Mouse (Mus musculus) ES-E14 (cell line): ENCODE measurements around the gene Stx16. TPM values are rescaled to one million over a fixed set of nuclear protein-coding genes. Genes with fewer than 3 reads are reported as not detected.

Source experiments
- DNase-seq: peaks from one replicate; pipeline ENCODE4 v3.0.0-alpha.2; 2013; ENCODE audit warnings: low read depth, low spot score
- H3K27ac ChIP-seq: 2 replicates; pipeline ENCODE4 v1.5.1; 2012; ENCODE audit warnings: low read depth, mild to moderate bottlenecking, low read length, moderate library complexity, mixed read lengths; ENCODE audit not compliant: poor library complexity, insufficient read depth, severe bottlenecking
- H3K36me3 ChIP-seq: 2 replicates; pipeline ENCODE4 v1.6.1; 2012; ENCODE audit warnings: mild to moderate bottlenecking, low read length, moderate library complexity, mixed read lengths; ENCODE audit not compliant: control insufficient read depth, poor library complexity, insufficient read depth, severe bottlenecking
- H3K4me1 ChIP-seq, 2 experiments: fragments of 150-350 bp in 1 of 2; sonication (generic) in 1 of 2; 2 replicates each; pipeline ENCODE4 v1.6.1; 2012; ENCODE audit warnings: low read length in 2 of 2, mild to moderate bottlenecking in 1 of 2, mixed read lengths in 1 of 2; ENCODE audit not compliant: control insufficient read depth in 2 of 2, insufficient read depth in 2 of 2, poor library complexity in 1 of 2
- H3K4me3 ChIP-seq, 2 experiments: fragments of 150-350 bp in 1 of 2; sonication (generic) in 1 of 2; 2 replicates each; pipeline ENCODE4 v1.5.1; 2012; ENCODE audit warnings: low read length in 2 of 2, low read depth in 1 of 2, mild to moderate bottlenecking in 1 of 2, mixed read lengths in 1 of 2; ENCODE audit not compliant: insufficient read depth in 1 of 2, poor library complexity in 1 of 2, severe bottlenecking in 1 of 2
- H3K9ac ChIP-seq: 2 replicates; pipeline ENCODE4 v1.6.1; 2012; ENCODE audit warnings: low read depth, mild to moderate bottlenecking, low read length, mixed read lengths; ENCODE audit not compliant: poor library complexity, insufficient read depth, severe bottlenecking
- H3K9me3 ChIP-seq: fragments of 150-350 bp; sonication (generic); 2 replicates; pipeline ENCODE4 v1.6.1; 2012; ENCODE audit warnings: low read depth, mild to moderate bottlenecking, low read length; ENCODE audit not compliant: control insufficient read depth, insufficient read depth
- CHD2 ChIP-seq: IDR thresholded peaks from 2 replicates; pipeline ENCODE4 v1.6.1; 2014; ENCODE audit warnings: mild to moderate bottlenecking, low read depth, low read length, inconsistent platforms
- HCFC1 ChIP-seq: IDR thresholded peaks from 2 replicates; pipeline ENCODE4 v1.6.1; 2012; ENCODE audit warnings: low read length, inconsistent platforms, borderline replicate concordance; ENCODE audit not compliant: insufficient read depth
- MAFK ChIP-seq: IDR thresholded peaks from 2 replicates; pipeline ENCODE4 v1.6.1; 2014; ENCODE audit warnings: mild to moderate bottlenecking, low read depth, low read length, inconsistent platforms; ENCODE audit not compliant: insufficient read depth
- ZC3H11A ChIP-seq: IDR thresholded peaks from 2 replicates; pipeline ENCODE4 v1.6.1; 2012; ENCODE audit warnings: low read depth, mild to moderate bottlenecking, inconsistent platforms, low read length, borderline replicate concordance
- ZNF384 ChIP-seq: IDR thresholded peaks from 2 replicates; pipeline ENCODE4 v1.6.1; 2012; ENCODE audit warnings: low read depth, low read length, inconsistent platforms
- in situ Hi-C, 2 experiments: fragments of 600-800 bp; cut with MboI; formaldehyde crosslinking; loops; one replicate each; pipeline ENCODE4 v1.15.1; 2025; ENCODE audit warnings: low sequenced_read_pairs in 2 of 2, inconsistent platforms in 1 of 2; ENCODE audit not compliant: unreplicated experiment in 2 of 2
- total RNA-seq: library from RNA; depleted of rRNA; stranded (reverse); fragments of 300-350 nt; gene quantifications from 2 replicates; pipeline ENCODE4 v1.2.3, GENCODE M21; 2012

The Stx16 gene
- total RNA-seq, 1 experiment = 31.4 TPM

DNA sequence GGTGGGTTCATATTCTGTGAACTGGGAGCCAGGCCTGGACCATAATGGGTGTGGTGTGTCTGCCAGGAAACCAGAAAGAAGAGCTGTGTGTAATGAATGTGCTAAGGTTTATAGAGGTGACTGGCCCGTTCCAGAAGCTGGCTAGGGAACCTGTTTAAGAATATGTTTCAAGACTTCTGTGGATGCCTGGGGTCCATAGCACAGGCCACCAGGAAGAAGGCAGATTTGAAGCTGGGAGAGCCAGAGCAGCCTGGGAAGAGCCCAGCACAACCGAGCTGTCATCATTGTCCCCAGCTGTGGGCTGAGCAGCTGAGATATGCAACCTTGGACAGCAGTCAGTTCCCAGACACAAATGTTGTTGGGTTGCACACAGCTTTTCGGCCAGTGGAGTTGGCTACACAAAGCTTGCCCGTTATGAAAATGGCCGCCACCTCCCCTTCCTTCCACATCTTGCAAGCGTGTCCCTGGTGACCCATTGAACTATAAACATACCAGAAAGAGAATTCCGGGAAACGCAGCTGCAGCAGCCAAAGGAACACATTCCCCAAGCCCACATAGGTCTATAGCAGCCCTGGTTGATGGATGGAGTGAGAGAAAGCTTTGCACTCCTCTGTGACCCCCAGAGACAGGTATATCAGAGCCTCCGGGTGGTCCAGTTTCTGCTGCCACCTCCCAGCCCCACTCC is 12.4 kb upstream of the Stx16 start:
- Histone ChIP-seq H3K9ac (no peak overlapping the region), H3K4me3 (no peak overlapping the region), H3K27ac (no peak overlapping the region), H3K36me3 (no peaks in the 10 kb centered on the region), H3K4me1 (no peaks in the 10 kb centered on the region; a peak in 1 of 4 replicates), H3K9me3 (no peaks in the 10 kb centered on the region)
- in situ Hi-C loops = no loop called here
- TF ChIP-seq HCFC1 (no peak), ZC3H11A (no peak), MAFK (no peak), ZNF384 (no peak), CHD2 (no peak)
- DNase-seq = no peak

- H3K27ac ChIP-seq = no peak overlapping the region
- no peaks in the 10 kb centered on the region for H3K36me3 ChIP-seq
- no peaks in the 10 kb centered on the region; a peak in 1 of 4 replicates for H3K4me1 ChIP-seq
- no peak for DNase-seq
- no peak overlapping the region for H3K9ac ChIP-seq
- no peak overlapping the region for H3K4me3 ChIP-seq
- H3K9me3 ChIP-seq = no peaks in the 10 kb centered on the region
- in situ Hi-C loops = no loop called here
- TF ChIP-seq CHD2 (no peak), HCFC1 (no peak), ZC3H11A (no peak), ZNF384 (no peak), MAFK (no peak)
Observed at GRCm38 (mm10) chr2:174067793-174068419, 8.2 kb upstream of the Stx16 start.

- no peaks in the 10 kb centered on the region for H3K9me3 ChIP-seq
- no peaks in the 10 kb centered on the region; a peak in 1 of 4 replicates for H3K4me1 ChIP-seq
- no peaks in the 10 kb centered on the region for H3K36me3 ChIP-seq
- H3K9ac ChIP-seq = no peak overlapping the region
- in situ Hi-C loops = no loop called here
- DNase-seq = no peak
- TF ChIP-seq ZNF384 (no peak), MAFK (no peak), CHD2 (no peak), ZC3H11A (no peak)
- H3K4me3 ChIP-seq = no peak overlapping the region
- H3K27ac ChIP-seq = no peak overlapping the region
Observed at GRCm38 (mm10) chr2:174069532-174070049, 6.5 kb upstream of the Stx16 start.

- Histone ChIP-seq H3K36me3 (no peaks in the 10 kb centered on the region), H3K4me3 (no peak overlapping the region), H3K9me3 (no peaks in the 10 kb centered on the region), H3K27ac (no peak overlapping the region), H3K9ac (no peak overlapping the region), H3K4me1 (peaks cover 0 to 3% of the 10 kb centered on the region in 2 experiments; a peak in 1 of 4 replicates)
- in situ Hi-C loops = no loop called here
- no peak for DNase-seq
- TF ChIP-seq HCFC1 (no peak), ZC3H11A (no peak), ZNF384 (no peak)
Observed at GRCm38 (mm10) chr2:174071406-174071805, 4.7 kb upstream of the Stx16 start.
